Mouse (Mus musculus) gastrocnemius, postnatal 4 days (tissue): ENCODE measurements at regions not wholly inside any gene's neighbourhood (a gene's known extent, or its start where the extent isn't known, plus 50 kb on each side); places are given as distances from the start of the nearest gene placed in this dataset.
A peak's percentile ranks its signal among the peaks of the same experiment; 100 is the strongest.

ENCODE experiments used
- DNase-seq, 2 experiments: peaks; one replicate each; pipeline ENCODE4 v3.0.0; 2021 to 2022; ENCODE audit warnings: low spot score in 2 of 2, mixed read lengths in 2 of 2

- no peak for DNase-seq
These were observed 261.0 kb upstream of the Sp4 start for GRCm38 (mm10) chr12:118562226-118562625.

- DNase-seq: no peak
These were observed 247.8 kb upstream of the Sp4 start for GRCm38 (mm10) chr12:118549071-118549470.

- DNase-seq: no peak
These were observed 239.1 kb upstream of the Sp4 start for GRCm38 (mm10) chr12:118540336-118540735.

GRCm38 (mm10) chr12:118530514-118530913, 229.3 kb upstream of the Sp4 start:
- no peak for DNase-seq

- no peak for DNase-seq
These were observed 228.5 kb upstream of the Sp4 start for GRCm38 (mm10) chr12:118529428-118530361.

GRCm38 (mm10) chr12:118521770-118522169, 220.5 kb upstream of the Sp4 start:
- no peak for DNase-seq

GRCm38 (mm10) chr12:118521329-118521728, 220.1 kb upstream of the Sp4 start:
- no peak for DNase-seq

- no peak for DNase-seq
These were observed 218.6 kb upstream of the Sp4 start for GRCm38 (mm10) chr12:118519801-118520327.

GRCm38 (mm10) chr12:118510989-118511388, 209.7 kb upstream of the Sp4 start:
- no peak for DNase-seq

- DNase-seq: no peak
These were observed 208.0 kb upstream of the Sp4 start for GRCm38 (mm10) chr12:118508972-118509917.

GRCm38 (mm10) chr12:118500392-118500791, 199.2 kb upstream of the Sp4 start:
- DNase-seq: no peak

- DNase-seq: no peak
These were observed 186.8 kb upstream of the Sp4 start for GRCm38 (mm10) chr12:118488038-118488437.

GRCm38 (mm10) chr12:118486434-118486833, 185.2 kb upstream of the Sp4 start:
- DNase-seq: no peak

- DNase-seq: no peak
These were observed 180.1 kb upstream of the Sp4 start for GRCm38 (mm10) chr12:118481347-118481746.

- DNase-seq: no peak
These were observed 173.5 kb upstream of the Sp4 start for GRCm38 (mm10) chr12:118474732-118475131.

- DNase-seq: no peak
These were observed 165.6 kb upstream of the Sp4 start for GRCm38 (mm10) chr12:118466837-118467236.

- peak; percentile 46 to 61 for DNase-seq
These were observed 156.5 kb upstream of the Sp4 start for GRCm38 (mm10) chr12:118457493-118458408.

- no peak for DNase-seq
These were observed 154.4 kb upstream of the Sp4 start for GRCm38 (mm10) chr12:118455609-118456008.

GRCm38 (mm10) chr12:118439626-118440025, 138.4 kb upstream of the Sp4 start:
- no peak for DNase-seq

GRCm38 (mm10) chr12:118438882-118439281, 137.6 kb upstream of the Sp4 start:
- no peak for DNase-seq
